Mouse (Mus musculus): ENCODE data around the gene Srgap3.

GRCm38 (mm10) chr6:112820298-112820992 lies 126.6 kb downstream of the Srgap3 start:
- TF ChIP-seq MAFK (IDR thresholded peaks at IDR 0.05; ENCODE audit: insufficient read depth, low read depth, low read length) = no peak
- no peak for TF ChIP-seq CHD2 (IDR thresholded peaks at IDR 0.05; ENCODE audit: low read depth, low read length)
